Mouse (Mus musculus) CH12.LX (cell line): ENCODE results near the gene Stk39.

Source experiments
- CTCF ChIP-seq, 2 experiments: IDR thresholded peaks in 1 of 2; conservative IDR thresholded peaks in 1 of 2; 2 replicates each; pipeline ENCODE4 v1.5.1; 2011 to 2012; ENCODE audit warnings: low read depth in 2 of 2, low read length in 2 of 2, improper control_type of control experiment in 1 of 2, inconsistent platforms in 1 of 2, mild to moderate bottlenecking in 1 of 2, moderate library complexity in 1 of 2
- GABPA ChIP-seq: IDR thresholded peaks from 2 replicates; pipeline ENCODE4 v1.6.1; 2012; ENCODE audit warnings: low read depth, low read length, improper control_type of control experiment, inconsistent platforms; ENCODE audit not compliant: insufficient replicate concordance
- JUND ChIP-seq: conservative IDR thresholded peaks from 2 replicates; pipeline ENCODE4 v1.6.1; 2011; ENCODE audit warnings: low read depth, low read length, improper control_type of control experiment
- MAFK ChIP-seq: IDR thresholded peaks from 2 replicates; pipeline ENCODE4 v1.6.1; 2011; ENCODE audit warnings: low read length, improper control_type of control experiment; ENCODE audit not compliant: insufficient replicate concordance
- MEF2A ChIP-seq: IDR thresholded peaks from 2 replicates; pipeline ENCODE4 v1.6.1; 2014; ENCODE audit warnings: low read depth, mild to moderate bottlenecking, inconsistent platforms, low read length, improper control_type of control experiment, borderline replicate concordance
- POLR2A ChIP-seq: IDR thresholded peaks from 2 replicates; pipeline ENCODE4 v1.6.1; 2011; ENCODE audit warnings: low read depth, mild to moderate bottlenecking, improper control_type of control experiment, low read length

- no peak for TF ChIP-seq CTCF (conservative IDR thresholded peaks at IDR 0.05 in 1 of 2, IDR thresholded peaks at IDR 0.05 in 1 of 2; ENCODE audit: low read depth in 2 of 2, low read length in 2 of 2)
- no peak for TF ChIP-seq POLR2A
- TF ChIP-seq GABPA = no peak
- no peak for TF ChIP-seq JUND
- TF ChIP-seq MAFK = no peak
- TF ChIP-seq MEF2A = no peak
Observed at GRCm38 (mm10) chr2:68369080-68369479, 103.0 kb downstream of the Stk39 start.
